Mouse (Mus musculus) kidney, adult 2 months (tissue): ENCODE results near the gene Rabl3.

Source experiments
- CTCF ChIP-seq: fragments of 200-500 bp; conservative IDR thresholded peaks from 2 replicates; pipeline ENCODE4 v1.5.1; 2011; ENCODE audit warnings: low read depth, mild to moderate bottlenecking, control low read depth, low read length, moderate library complexity, mixed read lengths; ENCODE audit not compliant: insufficient read depth, insufficient read length
- POLR2A ChIP-seq: fragments of 200-500 bp; IDR thresholded peaks from one replicate; pipeline ENCODE4 v1.6.1; 2011; ENCODE audit warnings: low read depth, low read length, control low read depth

DNA sequence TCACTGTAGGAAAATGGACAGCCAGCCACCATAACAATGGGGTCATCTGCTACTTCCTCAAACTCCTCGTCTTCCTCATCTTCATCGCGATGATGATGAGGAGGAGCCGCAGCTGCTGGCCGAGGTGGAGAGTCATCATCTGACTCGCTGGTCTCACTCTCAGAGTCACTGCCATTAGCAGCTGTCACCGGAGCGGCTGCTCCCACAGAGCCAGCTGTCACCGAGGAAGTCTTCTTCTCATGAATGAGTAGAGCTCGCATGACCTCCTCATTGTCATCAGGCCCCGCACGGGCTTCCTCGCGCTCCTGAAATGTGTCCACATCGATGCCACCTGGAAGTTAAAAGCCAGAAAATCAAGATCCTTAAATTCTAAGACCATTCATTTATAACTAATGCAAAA, 28.2 kb upstream of the Rabl3 start:
- TF ChIP-seq POLR2A (no peak), CTCF (no peak)
